Mouse (Mus musculus) adrenal gland, adult (tissue): Measurements from ENCODE around the gene Gjb3.

Source experiments
- DNase-seq, 2 experiments: peaks; one replicate each; pipeline ENCODE4 v3.0.0; 2022 to 2023; ENCODE audit warnings: low spot score in 1 of 2; ENCODE audit not compliant: inconsistent age in 2 of 2

Gjb3 gene

GRCm38 (mm10) chr4:127289039-127289548, 41.5 kb downstream of the Gjb3 start:
- peak; percentile 14 to 40 for DNase-seq

GRCm38 (mm10) chr4:127286907-127287306, 43.7 kb downstream of the Gjb3 start:
- DNase-seq, result no peak

- no peak for DNase-seq
Measured at GRCm38 (mm10) chr4:127279241-127279640, 51.4 kb downstream of the Gjb3 start.

GRCm38 (mm10) chr4:127278451-127279001, 52.1 kb downstream of the Gjb3 start:
- peak; percentile 37 to 43 for DNase-seq
